Mouse (Mus musculus) lung, embryonic 15.5 days (tissue): ENCODE data around the gene Traf7. TPM values are rescaled to one million over a fixed set of nuclear protein-coding genes. Genes with fewer than 3 reads are reported as not detected.
A peak's percentile ranks its signal among the peaks of the same experiment; 100 is the strongest.

Source experiments
- ATAC-seq: fragments of 200-750 bp; cut with Nextera tagmentation; 2 replicates; pipeline ENCODE4 v1.8.0; 2017; ENCODE audit warnings: moderate number of reproducible peaks, borderline replicate concordance; ENCODE audit not compliant: low FRiP score, low TSS enrichment; ENCODE audit errors: extremely low read depth
- H3K27ac ChIP-seq: fragments of 300-500 bp; sonication (generic); 2 replicates; pipeline ENCODE4 v1.5.1; 2015; ENCODE audit warnings: moderate library complexity, mild to moderate bottlenecking, inconsistent platforms
- H3K27me3 ChIP-seq: fragments of 300-500 bp; sonication (generic); 2 replicates; pipeline ENCODE4 v1.6.1; 2015; ENCODE audit warnings: inconsistent platforms
- H3K36me3 ChIP-seq: fragments of 300-500 bp; sonication (generic); 2 replicates; pipeline ENCODE4 v1.6.1; 2015; ENCODE audit warnings: inconsistent platforms
- H3K4me1 ChIP-seq: fragments of 300-500 bp; sonication (generic); 2 replicates; pipeline ENCODE4 v1.6.1; 2015; ENCODE audit warnings: inconsistent platforms
- H3K4me2 ChIP-seq: fragments of 300-500 bp; sonication (generic); 2 replicates; pipeline ENCODE4 v1.6.1; 2015; ENCODE audit warnings: inconsistent platforms, mild to moderate bottlenecking, moderate library complexity
- H3K4me3 ChIP-seq: fragments of 300-500 bp; sonication (generic); 2 replicates; pipeline ENCODE4 v1.5.1; 2015; ENCODE audit warnings: mild to moderate bottlenecking, inconsistent platforms
- H3K9ac ChIP-seq: fragments of 300-500 bp; sonication (generic); 2 replicates; pipeline ENCODE4 v1.6.1; 2015; ENCODE audit warnings: inconsistent platforms
- H3K9me3 ChIP-seq: fragments of 300-500 bp; sonication (generic); 2 replicates; pipeline ENCODE4 v1.6.1; 2016; ENCODE audit warnings: inconsistent platforms
- WGBS: fragments of 180-500 bp; shearing (Covaris S2); methylation state at CpG from one replicate; pipeline ENCODE4 v1.1.7; 2015; 5-methylcytosine and 5-hydroxymethylcytosine counted together
- polyA plus RNA-seq: library from polyadenylated mRNA; unstranded; fragments of >200 nt; fragmentation: Nextera tagmentation; extraction: Ambion mirVana; gene quantifications from 2 replicates; pipeline ENCODE4 v1.2.1, GENCODE M21; 2015

Traf7 gene
- polyA plus RNA-seq, 1 experiment from 2014 or later, result 106 TPM

DNA sequence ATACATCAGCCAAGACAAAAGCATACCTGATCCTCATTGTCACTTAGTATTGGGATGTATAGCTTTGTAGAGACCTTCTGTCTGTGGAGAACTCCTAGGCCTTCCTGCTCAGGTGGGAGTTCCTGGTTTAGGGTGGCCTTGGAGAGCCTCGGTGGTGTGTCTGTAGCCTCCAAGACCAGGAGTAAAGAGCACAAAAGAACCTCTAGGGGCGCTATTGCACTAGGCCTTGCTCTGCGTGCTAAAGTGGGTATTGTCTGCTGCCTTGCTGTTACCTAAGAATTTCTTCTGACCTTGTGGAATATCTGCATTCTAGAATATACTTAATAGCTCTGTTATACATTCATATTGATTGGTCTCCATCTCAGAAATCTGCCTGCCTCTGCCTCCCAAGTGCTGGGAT lies 12.6 kb upstream of the Traf7 start:
- Histone ChIP-seq H3K27me3 (no peaks in the 10 kb centered on the region), H3K9ac (no peak overlapping the region), H3K27ac (no peak overlapping the region), H3K9me3 (no peaks in the 10 kb centered on the region), H3K4me3 (no peak overlapping the region), H3K36me3 (no peaks in the 10 kb centered on the region), H3K4me1 (peaks cover 4% of the 10 kb centered on the region; the same call in 1 of the 2 replicates), H3K4me2 (no peak overlapping the region)
- WGBS, result 11% methylated on average over 3 of the region's 3 CpGs
- ATAC-seq, result no peak

DNA sequence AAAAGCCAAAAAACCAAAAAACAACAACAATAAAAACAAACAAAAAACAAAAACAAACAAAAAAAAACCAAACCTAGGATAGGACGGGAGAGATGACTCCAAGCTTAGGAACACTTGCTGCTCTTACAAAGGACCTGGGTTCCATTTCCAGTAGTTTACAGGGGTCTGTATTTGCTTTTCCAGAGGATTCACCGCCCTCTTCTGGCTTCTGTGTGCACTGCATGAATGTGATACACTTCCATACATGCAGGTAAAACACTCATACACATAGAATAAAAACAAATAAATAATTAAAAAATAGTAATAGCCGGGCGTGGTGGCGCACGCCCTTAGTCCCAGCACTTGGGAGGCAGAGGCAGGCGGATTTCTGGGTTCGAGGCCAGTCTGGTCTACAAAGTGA lies 11.2 kb upstream of the Traf7 start:
- no peaks in the 10 kb centered on the region for H3K27me3 ChIP-seq
- no peaks in the 10 kb centered on the region for H3K36me3 ChIP-seq
- no peaks in the 10 kb centered on the region for H3K9me3 ChIP-seq
- H3K27ac ChIP-seq, result no peak overlapping the region
- 67% methylated on average over 8 of the region's 8 CpGs for WGBS
- no peak overlapping the region for H3K9ac ChIP-seq
- ATAC-seq, result no peak
- no peak overlapping the region for H3K4me2 ChIP-seq
- peaks cover 4% of the 10 kb centered on the region; the same call in 1 of the 2 replicates for H3K4me1 ChIP-seq
- no peak overlapping the region for H3K4me3 ChIP-seq

DNA sequence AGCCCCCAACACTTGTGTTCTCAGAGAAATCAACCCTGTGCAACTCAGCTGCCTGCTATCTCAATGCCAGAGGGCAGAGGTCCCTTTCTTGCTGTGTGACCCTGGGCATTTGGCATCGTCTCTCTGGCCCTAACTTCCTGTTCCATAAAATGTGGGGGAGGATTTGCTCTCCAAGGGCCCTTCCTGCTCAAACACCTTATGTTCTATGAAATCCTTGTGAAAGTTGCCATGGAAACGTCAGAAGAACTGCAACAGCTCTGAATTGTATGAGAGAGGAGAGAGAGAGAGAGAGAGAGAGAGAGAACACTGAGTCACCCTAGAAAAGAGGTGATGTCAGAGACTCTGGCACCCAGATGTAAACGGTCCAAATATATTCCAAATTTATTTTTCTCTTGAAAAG lies 9.8 kb upstream of the Traf7 start:
- Histone ChIP-seq H3K36me3 (no peaks in the 10 kb centered on the region), H3K4me3 (no peak overlapping the region), H3K4me1 (peaks cover 14% of the 10 kb centered on the region), H3K9ac (no peak overlapping the region), H3K9me3 (no peaks in the 10 kb centered on the region), H3K27me3 (no peaks in the 10 kb centered on the region), H3K27ac (peak overlapping the region; percentile 59), H3K4me2 (no peak overlapping the region)
- ATAC-seq, result no peak
- WGBS, result 18% methylated on average over 3 of the region's 3 CpGs

DNA sequence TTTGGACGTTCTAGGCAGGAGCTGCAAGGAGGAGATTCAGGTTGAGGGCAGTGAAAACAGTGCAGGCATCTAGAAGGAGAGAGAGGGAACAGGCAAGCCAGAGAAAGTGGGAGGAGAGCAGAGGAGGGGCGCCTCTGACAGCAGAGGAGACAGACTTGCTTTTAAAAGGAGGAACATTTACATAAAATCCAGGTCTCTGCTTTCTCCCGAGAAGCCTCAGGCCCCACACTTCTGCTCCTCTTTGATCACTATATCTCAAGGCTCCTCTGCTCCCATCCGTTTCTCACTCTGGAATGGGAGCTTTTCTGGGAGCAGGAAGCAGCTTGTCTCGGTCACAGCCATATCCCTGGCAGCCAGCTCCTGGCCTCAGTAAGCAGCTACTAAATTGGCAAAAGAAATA lies 7.6 kb upstream of the Traf7 start:
- 45% methylated on average over 5 of the region's 5 CpGs for WGBS

DNA sequence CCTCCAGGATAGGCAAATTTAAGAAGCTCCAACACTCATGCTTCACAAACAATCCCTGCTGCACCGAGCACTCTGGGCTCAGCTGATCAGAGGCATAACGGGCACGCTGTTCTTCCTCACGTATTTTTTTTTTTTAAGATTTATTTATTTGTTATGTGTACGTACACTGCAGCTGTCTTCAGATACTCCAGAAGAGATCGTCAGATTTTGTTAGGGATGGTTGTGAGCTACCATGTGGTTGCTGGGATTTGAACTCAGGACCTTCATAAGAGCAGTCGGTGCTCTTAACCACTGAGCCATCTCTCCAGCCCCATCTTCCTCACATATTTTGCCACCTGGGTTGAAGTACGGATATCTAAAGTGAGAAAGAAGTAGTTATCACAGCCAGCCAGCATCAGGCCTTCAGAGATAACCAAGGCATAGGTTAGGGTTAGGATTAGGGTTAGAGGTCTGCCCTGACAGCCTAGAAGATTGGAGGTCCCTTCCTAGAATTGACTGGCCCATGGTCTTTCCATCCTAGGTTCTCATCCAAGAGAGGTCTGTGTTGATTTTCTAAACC lies 6.5 kb upstream of the Traf7 start, which contains the start of gene Rab26:
Gene Rab26 (minus strand): TSS at position 51 of the 559 bp plus-strand sequence.
- Histone ChIP-seq H3K36me3 (peaks cover 6% of the 10 kb centered on the region; the same call in 1 of the 2 replicates), H3K27ac (no peak within 1 kb of the TSS), H3K9me3 (no peaks in the 10 kb centered on the region), H3K4me2 (peak within 1 kb of the TSS; percentile 74), H3K9ac (0 out of 2 replicates have a peak within 1 kb of the TSS, but pooled peaks have one; percentile 22), H3K4me3 (peak within 1 kb of the TSS; percentile 33), H3K4me1 (peaks cover 33% of the 10 kb centered on the region), H3K27me3 (no peaks in the 10 kb centered on the region)
- ATAC-seq, result no peak
- WGBS, result 83% methylated on average over 8 of the region's 8 CpGs

More for the DNA sequence above, 7.6 kb upstream of the Traf7 start:
- H3K9me3 ChIP-seq, result no peaks in the 10 kb centered on the region
- H3K4me2 ChIP-seq, result no peak overlapping the region
- no peak overlapping the region for H3K4me3 ChIP-seq
- H3K9ac ChIP-seq, result no peak overlapping the region
- no peaks in the 10 kb centered on the region for H3K27me3 ChIP-seq
- no peaks in the 10 kb centered on the region; the same call in 1 of the 2 replicates for H3K36me3 ChIP-seq
- peaks cover 22% of the 10 kb centered on the region for H3K4me1 ChIP-seq
- no peak for ATAC-seq
- H3K27ac ChIP-seq, result no peak overlapping the region

DNA sequence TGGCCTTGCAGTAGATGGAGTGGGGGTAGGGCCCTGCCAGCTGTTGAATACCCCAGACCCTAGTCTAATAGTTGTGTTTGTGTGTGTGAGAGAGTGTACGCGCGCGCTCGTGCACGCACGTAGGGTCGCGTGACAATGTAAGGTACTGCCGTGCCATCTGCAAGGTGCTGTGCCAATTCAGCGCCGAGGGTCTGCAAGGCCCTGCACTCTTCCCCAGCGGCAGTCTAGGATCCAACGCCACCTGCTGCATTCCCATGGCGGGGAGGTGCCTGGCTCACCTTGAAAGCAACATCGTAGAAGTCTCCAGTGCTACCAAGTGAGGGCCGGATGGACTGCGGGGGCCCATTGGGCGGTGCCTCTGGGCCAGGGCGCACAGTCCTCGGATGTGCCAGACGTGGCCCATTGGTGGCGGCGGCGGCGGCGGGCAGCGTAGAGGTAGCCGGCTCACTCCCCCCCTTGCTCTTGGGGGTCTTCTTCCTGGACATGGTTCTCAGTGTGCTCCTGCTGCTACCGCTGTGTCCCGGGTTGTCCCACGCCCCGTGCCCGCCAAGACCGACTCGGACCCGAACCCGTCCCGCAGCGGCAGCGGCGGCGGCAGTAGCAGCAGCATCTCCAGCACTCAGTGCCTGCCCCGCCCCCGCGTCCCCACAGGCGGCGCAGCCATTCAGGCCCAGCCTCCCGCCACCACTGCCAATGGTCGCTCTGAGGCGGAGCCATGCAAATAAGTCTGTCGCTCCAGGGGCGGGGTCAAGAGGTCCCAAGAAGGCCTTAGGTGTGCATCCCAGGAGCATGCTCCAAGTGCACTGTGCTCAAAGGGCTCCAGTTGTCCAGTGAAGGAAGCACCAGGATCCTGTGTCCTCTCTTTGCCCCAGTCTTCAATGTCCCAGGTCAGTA lies 5.6 kb upstream of the Traf7 start:
- H3K27ac ChIP-seq, result no peak overlapping the region
- 9% methylated on average over 53 of the region's 53 CpGs for WGBS
- peak overlapping the region; percentile 74 for H3K4me2 ChIP-seq
- ATAC-seq, result peak; percentile 52; the same call in 1 of the 2 replicates
- H3K9ac ChIP-seq, result 0 out of 2 replicates have a peak overlapping the region, but pooled peaks have one; percentile 22
- peaks cover 6% of the 10 kb centered on the region; the same call in 1 of the 2 replicates for H3K36me3 ChIP-seq
- no peaks in the 10 kb centered on the region for H3K27me3 ChIP-seq
- peak overlapping the region; percentile 33 for H3K4me3 ChIP-seq
- H3K4me1 ChIP-seq, result peaks cover 38% of the 10 kb centered on the region
- no peaks in the 10 kb centered on the region for H3K9me3 ChIP-seq

DNA sequence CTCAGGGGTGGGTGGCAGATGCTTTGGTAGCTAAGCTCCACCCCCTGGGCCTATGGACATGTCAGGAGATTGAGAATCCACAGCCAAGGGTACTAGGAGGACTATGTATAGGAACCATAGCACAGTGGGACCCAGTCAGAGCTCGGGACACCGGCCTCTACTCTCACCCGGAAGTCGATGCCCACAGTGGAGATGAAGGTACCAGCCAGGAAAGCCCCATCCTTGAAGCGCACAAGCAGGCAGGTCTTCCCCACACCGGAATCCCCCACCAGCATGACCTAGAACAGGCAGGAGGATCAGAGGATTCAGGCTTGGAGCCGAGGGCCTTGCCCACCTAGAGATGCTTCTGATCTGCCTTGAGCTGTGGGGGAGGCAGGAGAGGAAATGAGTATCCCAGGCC lies 4.3 kb upstream of the Traf7 start:
- 76% methylated on average over 7 of the region's 7 CpGs for WGBS
- Histone ChIP-seq H3K36me3 (peaks cover 6% of the 10 kb centered on the region; the same call in 1 of the 2 replicates), H3K27me3 (no peaks in the 10 kb centered on the region), H3K4me2 (no peak overlapping the region), H3K4me3 (no peak overlapping the region), H3K9me3 (no peaks in the 10 kb centered on the region), H3K4me1 (peaks cover 34% of the 10 kb centered on the region), H3K9ac (no peak overlapping the region), H3K27ac (no peak overlapping the region)
- no peak for ATAC-seq

DNA sequence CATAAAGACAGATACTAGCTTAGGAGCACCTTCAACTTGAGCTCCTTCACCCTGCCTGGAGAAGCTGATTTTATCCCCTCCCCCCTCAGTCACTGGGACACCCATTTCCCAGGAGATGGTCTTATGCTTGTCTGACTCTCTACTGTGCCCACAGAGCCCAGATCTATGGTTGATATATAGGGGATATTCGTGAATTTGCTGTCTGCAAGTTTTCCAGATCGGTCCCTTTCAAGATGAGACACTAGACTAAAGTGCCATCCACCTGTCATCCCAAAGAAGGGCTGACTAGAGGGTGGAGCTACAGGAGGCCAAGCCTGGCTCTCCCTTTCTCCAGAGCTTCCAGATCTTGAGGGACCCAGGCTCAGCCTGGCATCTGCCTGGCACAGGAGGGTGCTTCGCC lies 3.3 kb upstream of the Traf7 start:
- no peak overlapping the region for H3K4me3 ChIP-seq
- no peak overlapping the region for H3K4me2 ChIP-seq
- 63% methylated on average over 3 of the region's 3 CpGs for WGBS
- no peak overlapping the region for H3K27ac ChIP-seq
- no peaks in the 10 kb centered on the region for H3K9me3 ChIP-seq
- peak overlapping the region; percentile 79; the same call in 1 of the 2 replicates for H3K9ac ChIP-seq
- H3K4me1 ChIP-seq, result peaks cover 43% of the 10 kb centered on the region
- H3K36me3 ChIP-seq, result peaks cover 6% of the 10 kb centered on the region; the same call in 1 of the 2 replicates
- no peaks in the 10 kb centered on the region for H3K27me3 ChIP-seq
- ATAC-seq, result no peak

DNA sequence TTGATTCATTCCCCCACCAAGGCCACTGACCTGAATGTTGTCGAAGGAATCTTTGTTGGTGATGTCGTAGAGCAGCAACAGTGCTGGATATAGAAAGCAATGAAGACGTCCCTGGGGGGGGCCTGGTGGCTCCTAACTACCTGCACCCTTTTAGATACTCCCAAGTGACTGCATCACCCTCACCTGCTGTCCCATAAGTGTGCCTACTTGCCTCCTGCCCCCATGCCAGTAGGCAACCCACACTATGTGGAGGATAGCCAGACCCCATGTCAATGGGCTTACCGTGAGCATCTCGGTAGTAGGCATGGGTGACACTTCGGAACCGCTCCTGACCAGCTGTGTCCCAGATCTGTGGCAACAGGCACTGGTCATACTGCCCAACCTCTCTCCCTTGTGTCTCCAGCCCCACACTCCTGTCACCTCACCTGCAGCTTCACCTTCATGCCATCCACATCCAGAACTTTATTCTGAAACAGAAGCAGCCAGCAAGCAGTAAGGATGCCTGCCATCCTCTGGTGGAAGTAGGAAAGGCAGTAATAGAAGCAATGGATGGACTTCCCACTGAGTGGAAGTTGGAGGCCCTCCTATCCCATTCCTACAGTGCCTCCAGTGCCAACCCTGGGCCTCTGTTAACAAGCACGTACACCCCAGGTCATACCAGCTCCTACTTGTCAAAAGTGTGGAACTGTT lies 2.8 kb upstream of the Traf7 start:
- Histone ChIP-seq H3K27me3 (no peaks in the 10 kb centered on the region), H3K4me3 (no peak overlapping the region; the same call in 1 of the 2 replicates), H3K9me3 (no peaks in the 10 kb centered on the region), H3K27ac (peak overlapping the region; percentile 72; the same call in 1 of the 2 replicates), H3K4me2 (peak overlapping the region; percentile 63), H3K36me3 (peaks cover 6% of the 10 kb centered on the region; the same call in 1 of the 2 replicates), H3K9ac (peak overlapping the region; percentile 79), H3K4me1 (peaks cover 49% of the 10 kb centered on the region)
- ATAC-seq, result no peak
- WGBS, result 33% methylated on average over 8 of the region's 8 CpGs

DNA sequence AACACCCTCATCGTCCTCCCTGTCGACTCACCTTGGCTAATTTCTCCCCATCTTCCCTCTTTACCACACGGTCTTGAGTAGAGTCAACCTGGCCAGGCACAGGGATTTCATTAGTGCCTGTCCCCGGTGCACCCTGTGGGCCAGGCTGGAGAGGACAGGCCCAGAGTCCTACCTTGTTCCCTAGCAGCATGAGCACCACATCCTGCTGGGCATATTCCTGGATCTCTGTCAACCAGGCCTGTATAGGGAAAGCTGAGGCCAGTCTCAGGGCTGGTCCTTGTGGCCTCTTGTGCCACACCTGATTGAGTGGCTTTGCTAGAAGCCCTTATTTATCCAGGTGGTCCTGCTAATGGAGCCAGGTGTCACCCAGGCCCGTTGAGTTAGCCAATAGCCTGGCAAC lies 2.1 kb upstream of the Traf7 start:
- Histone ChIP-seq H3K27me3 (no peaks in the 10 kb centered on the region), H3K9ac (peak overlapping the region; percentile 79), H3K9me3 (no peaks in the 10 kb centered on the region), H3K36me3 (peaks cover 6% of the 10 kb centered on the region; the same call in 1 of the 2 replicates), H3K4me3 (peak overlapping the region; percentile 87), H3K4me1 (peaks cover 55% of the 10 kb centered on the region), H3K27ac (peak overlapping the region; percentile 72), H3K4me2 (peak overlapping the region; percentile 63)
- 12% methylated on average over 5 of the region's 5 CpGs for WGBS
- ATAC-seq, result no peak

DNA sequence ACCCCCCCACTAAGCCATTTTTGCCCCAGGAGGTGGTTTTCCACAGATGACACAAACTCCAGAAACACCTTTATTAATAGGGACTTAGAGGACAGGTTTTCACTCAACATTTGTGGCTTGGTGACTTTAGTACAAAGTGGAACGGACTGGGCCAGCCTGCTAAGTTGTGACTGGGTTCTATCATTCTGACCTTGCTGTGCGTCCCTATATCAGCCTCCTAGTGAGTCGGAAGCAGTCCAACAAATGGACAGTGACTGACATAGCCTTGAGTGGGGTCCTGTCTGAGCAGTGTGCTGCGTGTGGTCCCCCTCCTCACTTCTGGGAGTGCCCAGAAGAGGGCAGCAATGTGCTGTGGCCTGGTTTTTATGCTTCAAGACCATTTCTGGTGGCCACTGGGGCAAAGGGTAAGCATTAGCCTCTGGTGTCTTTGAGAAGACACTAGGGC lies 1.3 kb upstream of the Traf7 start:
- H3K36me3 ChIP-seq, result peaks cover 6% of the 10 kb centered on the region; the same call in 1 of the 2 replicates
- WGBS, result 1% methylated on average over 4 of the region's 4 CpGs
- H3K9me3 ChIP-seq, result no peaks in the 10 kb centered on the region
- H3K4me2 ChIP-seq, result peak overlapping the region; percentile 63
- H3K27me3 ChIP-seq, result no peaks in the 10 kb centered on the region
- peak overlapping the region; percentile 87 for H3K4me3 ChIP-seq
- peak overlapping the region; percentile 72 for H3K27ac ChIP-seq
- peaks cover 57% of the 10 kb centered on the region for H3K4me1 ChIP-seq
- no peak for ATAC-seq
- H3K9ac ChIP-seq, result peak overlapping the region; percentile 79
